Mouse (Mus musculus): Measurements from ENCODE around the gene Tnfrsf12a.

DNA sequence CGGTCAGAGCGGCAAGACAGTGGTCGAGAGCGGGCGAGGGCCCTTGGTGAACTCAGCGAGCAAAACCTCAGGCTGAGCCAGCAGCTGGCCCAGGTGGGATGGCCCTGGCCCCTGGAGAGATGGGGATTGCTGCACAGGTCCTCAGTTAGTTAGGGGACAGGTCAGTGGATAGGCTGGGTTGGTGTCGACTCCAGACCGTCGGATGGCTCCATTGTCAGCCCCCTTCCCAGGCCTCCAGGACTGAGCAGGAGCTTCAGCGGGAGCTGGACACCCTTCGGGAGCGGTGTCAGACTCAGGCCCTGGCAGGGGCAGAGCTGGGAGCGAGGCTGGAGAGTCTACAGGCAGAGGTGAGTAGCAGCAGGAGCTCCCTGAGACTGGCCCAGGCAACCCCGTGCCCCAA lies 11.8 kb downstream of the Tnfrsf12a start:
- no peak for TF ChIP-seq POLR2A (IDR thresholded peaks at IDR 0.05; ENCODE audit: low read depth, low read length)
- no peak for TF ChIP-seq CTCF (conservative IDR thresholded peaks at IDR 0.05; ENCODE audit: insufficient read depth, insufficient read length, low read depth, low read length)
